ENCODE assay signal across 9 mouse cellular contexts in the genomic region with DNA sequence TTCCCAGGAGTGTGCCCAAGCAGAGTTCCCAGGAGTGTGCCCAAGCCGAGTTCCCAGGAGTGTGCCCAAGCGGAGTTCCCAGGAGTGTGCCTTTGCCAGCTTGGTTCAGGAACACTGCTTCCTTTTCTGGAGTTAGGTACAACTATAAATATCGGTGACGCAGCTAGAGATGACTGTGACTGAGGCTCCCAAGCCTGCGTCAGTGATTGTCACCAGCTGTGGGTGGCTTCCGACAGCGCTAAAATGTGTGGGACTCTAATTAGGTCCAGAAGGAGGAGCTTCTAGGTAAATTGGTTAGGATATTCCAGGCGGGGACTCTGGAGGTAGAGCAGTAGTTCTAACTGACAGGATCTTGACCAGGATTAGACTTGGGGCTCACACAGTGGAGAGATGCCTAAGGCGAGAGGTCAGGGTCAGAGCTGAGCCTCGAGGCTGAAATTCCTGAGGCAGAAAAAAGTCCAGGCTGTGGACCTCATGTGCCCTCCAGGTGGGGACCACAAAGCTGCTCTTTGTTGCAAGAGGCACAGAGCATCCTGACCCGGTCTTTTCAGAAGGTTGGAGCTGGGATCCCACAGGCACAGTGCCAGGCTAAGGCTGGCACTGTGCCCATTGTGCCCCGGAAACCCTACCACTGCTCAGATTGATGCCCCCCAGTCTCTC. TPM values are rescaled to one million over a fixed set of nuclear protein-coding genes. Genes with fewer than 3 reads are reported as not detected.
DNase-seq lines count a peak whose midpoint lies in the region; ATAC-seq lines count a peak whose summit lies in the region.
"Had no signal": no experiment of that assay in that cellular context is flagged by ENCODE, and none has a peak within 500 bp of the region (broad histone marks: within the 10 kb centered on the region; RNA-seq: fewer than 3 reads in every experiment).

No protein-coding gene starts in this region.

- peaks cover 32% of the 10 kb centered on the region for H3K4me1 ChIP-seq in forebrain, embryonic 15.5 days

- DNase-seq in frontal cortex, postnatal 25 days (ENCODE audit: low spot score in 2 of 2): no peak
- peak; percentile 48 for DNase-seq in lung, postnatal 36 days
- no peak for DNase-seq in lung, postnatal 10 days
- peak; percentile 76 to 96 for DNase-seq in left cerebral cortex, postnatal 25 days (ENCODE audit: low spot score in 2 of 2)
- DNase-seq in testis, postnatal 14 days (ENCODE audit: low spot score): no peak
- no peak for DNase-seq in natural killer cell, adult 2 months (ENCODE audit: low spot score in 2 of 2)

- no peaks in the 10 kb centered on the region for H3K9me3 ChIP-seq in forebrain, embryonic 15.5 days
- H3K9me3 ChIP-seq: G1E had no signal

- 24% methylated on average over 12 of the region's 12 CpGs for WGBS in forebrain, embryonic 15.5 days

- H3K27ac ChIP-seq in forebrain, embryonic 15.5 days (replicated peaks): peak overlapping the region; percentile 55

- H3K36me3 ChIP-seq in forebrain, embryonic 15.5 days: no peaks in the 10 kb centered on the region

- H3K9ac ChIP-seq in forebrain, embryonic 15.5 days (replicated peaks): no peak overlapping the region

- intact Hi-C loops in left cerebral cortex, postnatal 25 days (cut with DNase I): loop anchor here (1.0 kb wide), 1 partner anchor 24 kb away; no protein-coding TSS in a partner anchor

- H3K4me2 ChIP-seq in forebrain, embryonic 15.5 days (replicated peaks): no peak overlapping the region; the same call in 1 of the 2 replicates

- ATAC-seq in frontal cortex, adult (ENCODE audit: low TSS enrichment): peak; percentile 79
- ATAC-seq in forebrain, embryonic 15.5 days (replicated peaks): no peak

- no peak overlapping the region for H3K4me3 ChIP-seq in forebrain, embryonic 15.5 days

- no peaks in the 10 kb centered on the region for H3K27me3 ChIP-seq in forebrain, embryonic 15.5 days

RNA-seq across cellular contexts. Expression of a gene that starts 51.1 kb away (rescaled TPM):
- polyA plus RNA-seq in forebrain, embryonic 15.5 days (2015; fragmentation: Nextera tagmentation; extraction: Ambion mirVana): 66.9 and 67.9 TPM in 2 replicates
- 10 to 100 TPM; 82.0 to 86.8 TPM for total RNA-seq in left cerebral cortex, postnatal 25 days (2021)

RNA-seq across cellular contexts. Expression of a gene that starts 52.8 kb away (rescaled TPM):
- 19.5 and 23.3 TPM in 2 replicates for polyA plus RNA-seq in forebrain, embryonic 15.5 days (2015; fragmentation: Nextera tagmentation; extraction: Ambion mirVana)
- 10 to 100 TPM in 1 of 2 experiments, 1 to 10 TPM in 1; 9.5 to 14.6 TPM for total RNA-seq in left cerebral cortex, postnatal 25 days (2021)

RNA-seq across cellular contexts. Expression of a gene that starts 55.3 kb away (rescaled TPM):
- 1.2 and 1.7 TPM in 2 replicates for polyA plus RNA-seq in forebrain, embryonic 15.5 days (2015; fragmentation: Nextera tagmentation; extraction: Ambion mirVana)
- 1 to 10 TPM; 2.5 to 3.0 TPM for total RNA-seq in left cerebral cortex, postnatal 25 days (2021)

Comparison
In these comparisons a context has a peak if more than half of its experiments do, and no peak if none do; other contexts are left out.
1. DNase-seq: peak in lung, postnatal 36 days (single experiment) and left cerebral cortex, postnatal 25 days (2 of 2); none in frontal cortex, postnatal 25 days (0 of 2), lung, postnatal 10 days (single experiment), testis, postnatal 14 days (single experiment) and natural killer cell, adult 2 months (0 of 2).